Mouse (Mus musculus) frontal cortex, adult (tissue): ENCODE measurements around the gene Armc10.
"Not testable (repeated sequence)": the region's sequence is repeated elsewhere in the genome, so short reads cannot be mapped to it uniquely, and the experiment has no call there.

Experiments used
- ATAC-seq: cut with Nextera tagmentation; 2 replicates; pipeline ENCODE4 v1.9.2; 2017; ENCODE audit warnings: mild to moderate bottlenecking, moderate library complexity, mixed read lengths; ENCODE audit not compliant: low TSS enrichment

The Armc10 gene

DNA sequence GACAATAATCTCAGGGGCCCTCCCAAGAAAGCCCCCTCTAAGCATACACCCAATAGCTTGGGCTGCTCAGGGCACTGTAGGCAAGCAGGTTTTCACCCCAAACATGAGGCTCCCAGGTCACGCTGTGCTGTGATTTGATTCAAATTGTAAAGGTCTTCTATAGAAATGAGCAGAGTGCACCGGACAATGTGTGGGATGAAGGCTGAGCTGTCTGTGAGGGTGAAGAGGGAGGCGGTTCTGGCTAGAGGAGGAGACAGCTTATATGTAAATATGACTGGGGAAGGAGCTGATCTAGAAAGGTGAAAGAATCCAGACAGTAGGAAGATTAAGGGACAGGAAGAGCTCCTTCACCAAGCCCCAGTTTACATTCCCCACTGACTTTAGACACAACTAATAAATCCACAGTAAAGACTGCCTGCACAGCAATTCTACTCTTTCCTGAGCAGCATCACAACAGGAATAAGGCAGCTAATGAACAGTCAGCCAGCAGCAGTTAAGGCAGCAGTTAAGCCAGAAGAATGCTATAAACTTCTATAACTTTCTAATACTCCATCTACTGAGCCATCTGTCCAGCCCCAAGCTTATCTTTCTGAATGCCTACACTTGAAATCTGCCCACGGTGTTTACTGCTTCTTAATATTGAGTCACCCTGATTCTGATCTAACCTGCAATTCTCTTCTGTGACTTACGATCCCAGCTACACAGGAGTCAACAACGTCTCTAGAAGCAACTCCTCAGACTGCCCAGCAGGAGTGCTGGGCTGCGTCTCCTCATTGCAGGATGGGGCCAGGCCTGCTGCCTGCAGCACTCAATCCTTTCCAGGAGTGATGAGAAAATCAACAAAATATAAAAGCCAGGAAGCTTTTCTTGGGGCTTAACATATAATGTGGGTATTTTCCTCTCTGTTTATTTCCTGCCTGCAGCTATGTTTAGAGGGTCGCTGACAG, 21.9 kb downstream of the Armc10 start:
- ATAC-seq = no peak

DNA sequence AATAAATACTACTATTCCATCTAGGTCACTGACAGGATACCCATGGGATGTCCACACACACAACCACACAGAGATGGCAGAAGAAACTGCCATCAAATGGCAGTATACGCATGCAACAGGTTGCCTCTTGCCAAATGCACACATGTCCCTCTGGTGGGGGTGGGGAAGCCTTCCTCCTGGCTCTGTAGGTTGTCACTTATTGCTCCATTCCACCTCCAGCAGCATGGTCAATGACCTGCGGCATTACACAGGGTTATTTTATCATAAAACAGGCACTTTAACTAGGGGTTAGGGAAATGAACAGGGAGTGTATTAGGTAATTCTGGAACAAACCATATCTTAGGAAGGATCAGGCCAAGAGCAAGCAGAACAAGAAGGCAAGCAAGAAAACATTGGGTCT, 23.7 kb downstream of the Armc10 start:
- ATAC-seq = no peak

DNA sequence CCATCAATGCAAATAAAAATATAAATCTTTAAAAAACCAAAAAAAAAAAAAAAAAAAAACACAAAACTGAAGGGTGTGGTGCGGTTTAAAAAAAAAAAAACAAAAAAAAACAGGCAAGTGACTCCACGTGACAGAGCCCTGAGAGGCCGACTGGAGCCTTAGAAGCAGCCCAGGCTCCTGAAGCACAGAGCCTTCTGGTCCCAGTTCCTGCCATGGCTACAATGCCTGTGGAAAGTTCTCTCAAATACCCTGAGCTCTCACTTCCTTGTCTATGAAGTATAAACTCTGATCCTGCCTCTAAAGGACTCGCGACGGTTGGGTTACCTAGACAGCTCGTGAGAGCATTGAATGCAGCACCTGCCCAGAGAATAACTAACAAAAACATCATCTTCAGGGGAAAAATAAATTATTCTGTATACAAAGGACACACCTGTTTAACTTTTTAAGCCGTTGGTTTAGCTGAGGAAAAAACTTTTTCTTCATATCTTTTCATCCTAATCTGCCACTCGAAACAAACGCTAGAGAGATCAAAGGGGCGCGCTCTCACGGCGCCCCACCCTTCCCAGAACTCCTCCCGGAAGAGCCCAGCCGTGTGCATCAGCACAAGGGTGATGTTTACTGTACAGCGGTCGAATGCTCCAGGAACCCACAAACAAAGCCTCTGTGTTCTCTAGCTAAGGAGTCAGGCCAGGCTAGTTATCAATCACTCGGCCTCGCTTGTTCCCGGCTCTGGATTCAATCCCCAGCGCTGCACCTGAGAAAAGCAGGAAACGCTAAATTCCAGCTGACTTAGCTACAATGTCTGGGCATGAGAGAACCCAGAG, 27.4 kb downstream of the Armc10 start:
- ATAC-seq = peak; percentile 47

DNA sequence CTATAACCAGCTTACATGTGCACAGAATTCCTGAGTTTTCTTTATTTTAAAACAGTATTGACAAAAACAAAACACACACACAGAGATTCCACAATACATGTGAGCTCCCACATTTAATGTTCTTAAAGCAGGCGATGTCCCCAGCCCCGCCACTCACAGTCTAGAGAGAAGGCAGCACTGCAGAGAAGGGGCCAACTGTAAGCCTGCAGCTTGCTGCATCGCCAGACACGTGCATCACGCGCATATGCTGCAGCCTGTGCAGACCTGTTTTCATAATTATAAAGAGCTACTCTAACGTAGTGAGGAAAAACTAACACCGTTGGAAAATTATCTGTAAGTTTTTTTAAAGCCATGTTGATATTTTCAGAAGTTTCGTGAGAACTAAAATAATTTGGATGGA, 28.1 kb downstream of the Armc10 start:
- ATAC-seq = no peak

DNA sequence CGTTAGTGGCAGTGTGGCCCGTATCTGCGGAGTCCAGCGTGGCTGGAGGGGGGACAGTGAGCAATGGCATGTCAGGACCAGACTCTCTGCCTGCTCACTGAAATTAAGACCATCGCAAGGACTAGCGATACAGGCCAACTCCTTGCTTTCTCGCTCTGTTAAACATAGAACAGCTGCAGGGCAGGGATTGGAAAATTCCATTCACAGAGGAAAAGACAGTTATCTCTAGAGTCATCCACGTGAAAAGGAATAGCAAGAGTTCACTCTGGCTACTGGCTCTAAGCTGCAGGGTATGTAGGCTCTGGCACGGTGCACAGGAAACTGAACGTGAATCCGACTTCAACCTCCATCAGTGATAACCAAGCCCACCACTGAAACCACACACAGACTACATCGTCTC, 29.4 kb downstream of the Armc10 start:
- ATAC-seq = no peak

DNA sequence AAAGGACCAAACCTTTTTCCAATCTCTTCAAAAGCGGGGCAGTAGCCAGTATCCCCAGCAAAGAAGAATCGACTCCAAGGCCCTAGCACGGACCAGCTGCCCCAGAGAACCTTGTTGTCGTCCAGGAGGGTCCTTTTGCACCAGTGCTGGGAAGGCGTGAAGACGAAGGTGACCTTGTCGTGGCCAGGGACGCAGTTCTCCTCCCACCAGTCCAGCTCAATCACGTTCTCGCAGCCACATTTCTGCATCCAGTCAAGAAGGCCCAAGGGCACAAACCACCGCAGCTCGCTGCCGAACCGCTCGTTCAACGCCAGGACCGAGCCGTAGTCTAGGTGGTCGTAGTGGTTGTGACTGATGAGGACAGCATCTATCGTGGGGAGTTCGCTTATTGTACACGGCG, 29.9 kb downstream of the Armc10 start:
- ATAC-seq = no peak

DNA sequence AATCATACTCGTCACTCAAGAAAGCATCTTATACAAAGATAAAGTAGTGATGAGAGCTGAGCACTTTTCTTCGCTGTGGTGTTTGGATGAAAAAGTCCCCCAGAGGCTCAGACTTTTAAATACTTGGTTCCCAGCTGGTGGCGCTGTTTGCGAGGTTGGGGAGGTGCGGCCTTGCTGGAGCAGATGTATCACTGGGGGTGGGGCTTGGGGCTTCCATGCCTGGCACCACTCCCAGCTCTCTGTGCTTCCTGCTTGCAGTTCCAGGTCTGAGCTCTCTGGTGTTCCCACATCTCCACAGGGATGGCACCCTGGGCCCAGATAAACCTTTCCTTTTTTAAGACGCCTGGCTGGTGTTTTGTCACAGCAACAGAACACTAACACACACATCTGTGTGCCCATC, 32.3 kb downstream of the Armc10 start:
- no peak for ATAC-seq

DNA sequence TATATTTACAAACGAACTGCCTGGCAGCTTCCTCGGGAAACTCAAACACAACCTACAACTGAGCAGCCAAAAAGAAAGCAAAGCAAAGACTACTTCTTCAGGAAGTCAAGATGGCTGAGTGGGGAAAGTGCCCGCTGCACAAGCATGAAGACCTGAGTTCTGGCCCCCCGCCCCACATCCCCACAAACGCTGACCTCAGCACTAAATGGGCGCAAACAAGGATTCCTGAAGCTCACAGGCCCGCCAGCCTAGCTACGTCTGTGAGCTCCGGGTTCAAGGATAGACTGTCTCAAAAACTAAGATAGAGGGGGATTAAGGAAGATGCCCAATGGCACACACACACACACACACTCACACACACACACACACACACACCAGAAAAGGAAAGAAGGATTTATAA, 32.8 kb downstream of the Armc10 start:
- ATAC-seq = no peak

DNA sequence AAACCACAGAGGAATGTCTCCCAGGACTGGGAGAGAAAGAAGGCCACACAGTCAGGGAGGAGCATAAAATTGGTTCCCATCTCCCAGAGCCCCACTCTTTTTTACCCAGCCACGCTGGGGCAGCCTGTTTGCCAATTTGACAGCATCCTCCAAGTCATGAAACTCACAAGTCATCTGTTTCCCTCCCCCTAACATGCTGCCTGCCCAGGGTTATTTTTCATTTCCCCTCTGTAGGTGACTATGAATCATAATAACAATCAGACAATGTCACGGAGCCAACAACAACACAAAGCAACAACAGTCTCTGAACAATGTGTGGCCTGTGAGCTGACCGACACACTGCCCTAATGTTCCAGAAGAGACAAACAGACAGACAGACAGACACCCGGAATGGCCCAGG, 34.4 kb downstream of the Armc10 start:
- no peak for ATAC-seq

DNA sequence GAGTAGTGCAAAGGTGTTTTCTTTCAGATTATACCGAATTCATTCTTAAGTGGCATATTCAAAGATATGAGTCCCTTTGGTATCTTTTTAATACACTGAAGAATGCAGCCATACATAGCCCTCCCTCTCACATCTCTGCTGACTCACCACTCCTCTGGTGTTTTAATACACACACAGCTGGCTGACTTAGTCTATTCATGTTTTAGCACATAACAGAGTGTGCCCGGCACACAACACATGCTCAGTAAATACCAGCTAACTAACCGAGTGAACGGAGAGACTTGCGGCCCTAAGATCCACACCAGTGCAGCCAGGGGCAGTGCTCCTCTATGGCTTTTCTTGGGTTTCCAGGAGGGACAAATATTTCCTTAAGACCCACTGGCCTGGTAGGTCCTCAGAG, 35.3 kb downstream of the Armc10 start:
- peak; percentile 83 for ATAC-seq

DNA sequence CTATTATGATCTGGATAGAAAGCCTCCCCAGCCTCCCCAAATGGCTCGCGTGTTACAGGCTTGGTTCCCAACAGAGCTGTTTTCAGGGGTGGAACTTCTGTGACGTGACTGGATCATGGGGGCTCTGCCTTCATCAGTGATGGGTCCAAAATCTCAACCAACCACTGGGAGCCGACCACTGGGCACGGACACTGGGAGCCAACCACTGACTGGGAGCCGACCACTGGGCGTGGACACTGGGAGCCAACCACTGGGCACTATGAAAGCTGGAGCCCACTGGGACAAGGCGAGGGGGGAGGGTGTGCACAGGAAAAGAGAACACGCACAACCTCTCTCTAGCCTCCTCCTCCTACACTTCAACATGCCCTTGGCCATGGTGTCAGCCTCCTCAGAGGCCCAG, 38.2 kb downstream of the Armc10 start:
- 0 out of 2 replicates have a peak, but pooled peaks have one; percentile 9 for ATAC-seq

DNA sequence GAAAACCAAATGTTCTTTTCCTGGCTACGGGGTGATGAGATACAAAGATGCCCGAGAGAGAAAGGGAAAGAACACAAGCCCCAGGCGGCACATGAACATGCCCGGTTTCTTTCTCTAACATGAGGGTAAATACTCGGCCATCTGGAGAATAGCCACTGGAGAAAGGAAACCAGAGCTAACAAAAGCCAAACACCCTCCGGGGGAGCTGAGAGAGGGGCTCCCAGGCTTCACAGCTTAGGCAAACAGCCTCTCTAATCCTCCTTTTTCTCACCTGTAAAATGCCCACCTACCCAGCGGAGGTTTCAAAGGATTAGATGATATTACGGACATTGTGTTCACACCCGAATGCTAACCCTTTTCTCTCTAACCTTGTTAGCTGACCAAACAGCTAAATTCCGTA, 39.4 kb downstream of the Armc10 start:
- ATAC-seq = no peak

DNA sequence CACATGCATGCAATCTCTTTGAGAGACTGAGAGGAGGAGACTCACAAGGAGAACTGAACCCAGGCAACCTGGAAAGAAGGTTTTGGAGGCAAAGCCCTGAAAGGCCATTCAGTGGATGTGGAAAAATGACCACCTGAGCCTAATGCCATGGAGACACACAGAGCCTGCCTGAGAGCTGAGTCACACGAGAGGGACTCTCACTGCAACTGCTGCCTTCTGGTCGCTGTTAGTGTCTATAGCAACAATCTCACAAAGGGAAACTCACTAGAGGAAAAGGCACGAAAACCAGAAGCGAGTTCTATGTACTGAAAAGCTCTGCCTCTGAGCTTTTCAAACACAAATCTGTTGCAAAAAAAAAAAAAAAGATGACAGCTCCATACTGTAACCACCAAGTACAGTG, 41.4 kb downstream of the Armc10 start:
- peak; percentile 86 for ATAC-seq

DNA sequence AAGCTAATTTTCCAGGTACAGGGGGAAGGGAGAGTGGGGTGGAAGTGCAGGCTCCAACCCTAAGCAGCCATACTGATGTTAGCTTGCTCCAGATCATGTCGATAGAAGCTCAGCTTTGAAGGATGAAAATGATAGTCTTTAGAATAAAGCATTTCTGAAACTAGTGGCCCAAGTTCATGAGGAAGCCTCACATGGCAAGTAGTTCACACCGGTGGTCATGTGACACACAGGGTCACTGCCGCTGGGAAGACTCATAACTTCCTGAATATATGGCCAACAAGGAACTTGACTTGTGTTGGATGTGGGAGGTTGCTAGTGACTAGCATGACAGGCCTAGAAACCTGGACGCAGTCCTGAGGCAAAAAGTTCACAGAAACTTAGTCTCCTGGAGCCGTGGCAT, 46.6 kb downstream of the Armc10 start:
- no peak for ATAC-seq

DNA sequence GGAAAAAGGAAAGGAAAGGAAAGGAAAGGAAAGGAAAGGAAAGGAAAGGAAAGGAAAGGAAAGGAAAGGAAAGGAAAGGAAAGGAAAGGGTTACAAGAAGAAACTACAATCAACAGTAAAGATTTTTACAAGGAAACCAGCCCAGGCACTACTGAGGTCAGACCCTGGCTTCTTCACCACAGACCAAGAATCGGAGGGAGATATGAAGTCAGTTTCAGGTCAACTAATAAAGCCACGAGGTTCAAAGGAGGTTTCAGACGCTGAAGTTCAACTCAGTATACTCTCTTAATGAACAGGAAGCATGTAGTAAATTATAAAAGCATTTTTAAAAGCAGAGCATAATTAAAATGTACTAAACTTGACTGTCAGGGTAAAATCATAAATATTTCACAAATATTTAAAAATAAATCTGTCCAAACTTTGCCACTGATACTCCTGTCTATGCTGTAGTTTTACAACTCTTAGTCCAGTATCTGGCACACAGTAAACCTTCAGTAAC, 47.8 kb downstream of the Armc10 start:
- ATAC-seq = no peak

DNA sequence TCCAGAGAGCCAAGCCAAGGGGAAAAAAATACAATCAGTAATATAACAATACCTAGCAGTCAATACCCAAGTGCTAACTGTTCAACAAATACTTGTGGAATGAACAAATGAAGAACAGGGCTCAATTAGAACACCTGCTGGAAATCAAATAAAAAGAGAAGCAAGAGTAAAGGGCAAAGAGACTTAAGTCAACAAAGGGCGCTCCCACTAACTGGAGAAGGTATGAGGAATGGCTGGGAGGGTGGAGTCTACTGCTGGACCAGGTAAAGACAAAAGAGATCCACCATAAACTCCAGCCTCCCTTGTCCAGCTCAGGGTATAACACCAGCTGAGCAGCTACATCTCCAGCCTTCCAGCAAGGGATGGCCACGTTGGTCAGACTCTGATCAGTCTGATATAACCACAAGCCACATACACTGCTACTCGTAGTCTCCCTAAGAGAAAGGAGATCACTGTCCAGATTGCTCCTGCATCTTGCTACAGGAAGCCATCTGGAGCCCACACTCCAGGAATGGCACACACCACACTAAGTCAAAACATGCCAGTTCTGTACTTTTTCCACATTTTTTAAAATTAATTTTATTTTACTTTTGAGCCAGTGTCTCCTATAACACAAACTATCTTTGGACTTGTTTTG, 49.4 kb downstream of the Armc10 start:
- ATAC-seq = peak; percentile 84

DNA sequence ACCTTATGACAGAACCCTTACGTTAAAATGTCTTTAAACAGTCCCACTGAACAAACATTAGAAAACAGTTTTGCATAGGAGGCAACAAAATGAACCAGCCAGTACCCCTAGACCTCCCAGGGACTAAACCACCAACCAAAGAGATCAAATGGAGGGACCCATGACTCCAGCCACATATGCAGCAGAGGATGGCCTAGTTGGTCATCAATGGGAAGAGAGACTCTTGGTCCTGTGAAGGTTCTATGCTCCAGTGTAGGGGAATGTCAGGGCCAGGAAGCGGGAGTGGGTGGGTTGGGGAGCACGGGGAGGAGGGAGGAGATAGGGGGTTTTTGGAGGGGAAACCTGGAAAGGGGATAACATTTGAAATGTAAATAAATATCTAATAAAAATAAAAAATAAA, 53.9 kb downstream of the Armc10 start:
- not testable (repeated sequence) for ATAC-seq

DNA sequence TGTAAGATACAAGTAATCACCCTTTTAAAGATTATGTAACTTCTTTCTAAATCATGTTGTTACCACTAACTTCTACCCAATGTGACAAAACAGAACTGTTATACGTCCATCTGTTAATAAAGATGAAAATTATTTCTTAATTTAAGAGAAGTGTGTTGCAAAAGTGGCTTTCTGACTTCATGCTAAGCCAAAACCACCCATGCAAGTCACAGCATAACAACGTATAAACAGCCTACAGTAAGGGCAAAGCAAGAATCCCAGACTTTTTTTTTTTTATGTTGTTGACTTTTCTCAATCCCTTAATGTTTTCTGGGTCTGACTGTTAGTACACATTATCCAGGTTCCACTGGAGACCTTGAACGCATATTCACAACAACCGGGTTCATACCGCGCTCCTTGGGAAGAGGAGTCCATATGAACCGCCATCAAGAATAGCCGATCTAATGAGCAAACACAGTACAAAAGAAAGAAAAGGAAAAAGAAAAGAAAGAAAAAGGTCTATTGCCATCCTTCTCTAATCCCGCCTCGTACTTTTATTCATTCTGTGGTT, 54.7 kb downstream of the Armc10 start:
- ATAC-seq = no peak

DNA sequence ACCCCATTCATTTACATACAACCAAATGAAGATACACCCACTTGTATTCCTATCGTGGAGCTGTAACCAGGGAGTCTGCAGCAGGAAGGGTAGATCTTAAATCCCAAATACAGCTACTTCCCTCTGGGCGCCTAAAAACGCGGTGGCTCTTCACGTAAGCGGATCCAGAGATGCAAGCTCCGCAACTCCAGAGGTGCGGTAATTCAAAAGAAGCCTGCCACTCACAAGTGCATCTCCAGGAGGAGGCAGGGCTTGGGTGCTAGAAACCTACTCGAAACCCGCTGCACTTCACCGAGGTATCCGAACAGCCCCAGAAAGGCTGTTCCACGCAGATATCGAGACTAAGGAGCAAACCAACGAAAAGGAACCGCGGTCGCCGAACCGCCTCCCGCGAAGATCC, 55.3 kb downstream of the Armc10 start:
- peak; percentile 74 for ATAC-seq

DNA sequence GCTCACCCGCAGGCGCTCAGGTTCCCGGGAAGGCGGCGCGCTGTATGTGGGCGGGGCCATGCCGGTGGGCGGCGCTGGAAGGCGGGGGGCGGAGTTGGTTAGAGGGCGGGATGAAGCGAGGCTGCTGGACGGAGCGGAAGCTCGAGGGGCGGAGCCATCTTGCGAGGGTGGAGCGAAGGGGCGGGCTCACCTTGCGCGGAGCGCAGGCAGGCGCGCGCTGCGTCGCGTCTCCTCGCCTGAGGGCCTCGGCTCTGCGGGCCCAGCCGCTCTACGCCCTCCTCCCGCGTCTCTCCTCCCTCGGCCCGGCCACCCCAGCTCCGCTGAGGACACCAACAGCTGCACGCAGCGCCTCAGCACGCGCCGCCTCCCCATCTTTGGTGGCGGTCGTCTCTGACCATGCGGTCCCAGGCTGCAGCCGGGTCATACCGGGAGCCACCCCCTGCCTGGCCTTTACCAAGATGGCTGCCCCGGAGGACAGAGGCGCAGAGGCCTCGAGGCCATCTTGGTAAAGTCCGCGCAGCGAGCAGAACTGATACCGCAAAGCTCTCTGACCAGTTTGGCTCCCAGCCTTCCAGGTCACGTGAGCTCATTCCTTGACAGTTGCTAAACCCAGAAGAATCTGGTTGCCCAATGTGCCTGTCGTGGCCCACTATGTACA, 55.9 kb downstream of the Armc10 start, which contains the start of gene Napepld:
Gene Napepld (minus strand): TSS at position 46 of the 658 bp plus-strand sequence.
- peak; percentile 92 for ATAC-seq

DNA sequence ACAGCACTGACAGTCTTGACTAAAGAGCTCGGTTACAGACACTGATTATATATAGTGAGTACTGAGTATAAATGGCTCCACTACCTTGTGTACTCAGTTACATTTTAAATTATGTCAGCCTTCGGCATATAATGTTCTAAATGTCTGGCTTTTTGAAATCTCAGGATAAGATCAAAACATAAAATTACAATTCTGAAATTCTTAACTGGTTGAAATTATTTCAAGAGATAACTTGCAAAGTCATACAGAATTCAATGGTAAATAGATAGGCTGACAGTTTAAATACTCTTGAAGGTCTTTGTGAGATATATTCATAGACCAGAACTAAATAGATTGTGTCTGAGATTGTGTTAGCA, 56.4 kb downstream of the Armc10 start:
- ATAC-seq = no peak; the same call in 1 of the 2 replicates
